Mouse (Mus musculus) small intestine, adult 2 months (tissue): ENCODE measurements at regions not wholly inside any gene's neighbourhood (a gene's known extent, or its start where the extent isn't known, plus 50 kb on each side); places are given as distances from the start of the nearest gene placed in this dataset.

Experiments used
- CTCF ChIP-seq: fragments of 200-500 bp; IDR thresholded peaks from 2 replicates; pipeline ENCODE4 v1.5.1; 2012; ENCODE audit warnings: low read depth, mild to moderate bottlenecking, control low read depth, inconsistent platforms, low read length, moderate library complexity, mixed read lengths; ENCODE audit not compliant: insufficient replicate concordance, insufficient read length; ENCODE audit errors: extremely low read depth
- POLR2A ChIP-seq: fragments of 200-500 bp; IDR thresholded peaks from 2 replicates; pipeline ENCODE4 v1.6.1; 2012; ENCODE audit warnings: low read depth, mild to moderate bottlenecking, control low read depth, inconsistent platforms, low read length, moderate library complexity

GRCm38 (mm10) chr14:79879333-79880035, 104.4 kb upstream of the Olfm4 start:
- no peak for TF ChIP-seq CTCF
- no peak for TF ChIP-seq POLR2A
